In the genomic region with DNA sequence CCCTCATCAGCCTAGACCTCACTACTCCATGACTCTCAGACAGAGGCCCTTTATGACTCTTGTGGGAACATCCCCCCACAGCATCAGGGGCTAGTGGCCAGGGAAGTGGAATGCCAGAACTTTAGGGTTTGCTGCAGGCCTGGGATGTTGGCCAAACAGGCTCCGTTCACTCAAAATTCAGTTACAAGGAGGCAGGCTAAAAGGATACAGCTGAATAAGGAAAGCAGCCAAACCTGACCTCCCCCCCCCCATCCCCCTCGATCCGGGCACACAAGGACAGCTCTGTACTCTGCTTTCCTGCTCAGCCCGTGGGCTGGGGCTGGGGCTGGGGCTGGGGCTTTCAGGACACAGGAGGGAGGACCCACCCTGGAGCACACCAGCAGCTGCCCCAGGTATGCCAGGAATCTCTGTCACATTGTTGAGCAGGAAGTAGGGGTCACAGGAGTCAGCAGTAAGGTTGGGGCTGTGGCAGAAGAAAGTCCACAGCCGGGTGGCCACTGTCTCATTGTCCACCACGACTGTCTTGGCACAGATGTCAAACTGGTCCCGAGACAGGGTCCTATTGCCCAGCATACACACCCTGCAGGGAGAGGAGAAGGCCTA, we compare ENCODE assay signal across 9 mouse cellular contexts. TPM values are rescaled to one million over a fixed set of nuclear protein-coding genes. Genes with fewer than 3 reads are reported as not detected.
DNase-seq lines count a peak whose midpoint lies in the region; ATAC-seq and TF ChIP-seq lines count a peak whose summit lies in the region.
"Had no signal": no experiment of that assay in that cellular context is flagged by ENCODE, and none has a peak within 500 bp of the region (broad histone marks: within the 10 kb centered on the region; RNA-seq: fewer than 3 reads in every experiment).

No protein-coding gene starts in this region.

- no peak for TF ChIP-seq CTCF in left cerebral cortex, adult 2 months (IDR thresholded peaks at IDR 0.05)
- TF ChIP-seq CTCF in liver, postnatal 0 days (IDR thresholded peaks at IDR 0.05; ENCODE audit: low read depth), result no peak

- intact Hi-C loops in left cerebral cortex, adult 2 months (cut with DNase I), result no loop called here
- intact Hi-C loops in left cerebral cortex, postnatal 36 days (cut with DNase I), result no loop called here

- H3K27me3 ChIP-seq in heart, embryonic 12.5 days (replicated peaks), result no peaks in the 10 kb centered on the region
- H3K27me3 ChIP-seq in stomach, embryonic 14.5 days (ENCODE audit: control insufficient read depth, insufficient read depth, low read length), result no peaks in the 10 kb centered on the region
- H3K27me3 ChIP-seq in liver, postnatal 0 days (ENCODE audit: insufficient read depth, low read length), result no peaks in the 10 kb centered on the region

- H3K9me3 ChIP-seq in heart, embryonic 12.5 days (replicated peaks), result no peaks in the 10 kb centered on the region
- no peaks in the 10 kb centered on the region for H3K9me3 ChIP-seq in stomach, embryonic 14.5 days (ENCODE audit: control insufficient read depth, low read depth, low read length)
- H3K9me3 ChIP-seq in liver, postnatal 0 days (ENCODE audit: low read length), result no peaks in the 10 kb centered on the region

- WGBS in heart, embryonic 12.5 days, result 38% methylated on average over 7 of the region's 7 CpGs
- WGBS in stomach, embryonic 14.5 days, result 41% methylated on average over 7 of the region's 7 CpGs
- whole genome bisulfite sequencing in liver, postnatal 0 days (ENCODE audit: insufficient replicate concordance), result 77% methylated on average over 7 of the region's 7 CpGs

- peaks cover 90% of the 10 kb centered on the region for H3K36me3 ChIP-seq in heart, embryonic 12.5 days
- peaks cover 80% of the 10 kb centered on the region for H3K36me3 ChIP-seq in stomach, embryonic 14.5 days (ENCODE audit: control insufficient read depth, insufficient read depth, low read length)
- peaks cover 36% of the 10 kb centered on the region for H3K36me3 ChIP-seq in liver, postnatal 0 days (replicated peaks; ENCODE audit: insufficient read depth, low read length)

- H3K4me2 ChIP-seq in heart, embryonic 12.5 days, result no peak overlapping the region
- no peak overlapping the region for H3K4me2 ChIP-seq in stomach, embryonic 14.5 days (replicated peaks; ENCODE audit: low read depth, low read length)
- no peak overlapping the region for H3K4me2 ChIP-seq in liver, postnatal 0 days (ENCODE audit: low read depth, low read length)

- 0 out of 2 replicates have a peak overlapping the region, but pooled peaks have one; percentile 15 for H3K9ac ChIP-seq in heart, embryonic 12.5 days
- no peak overlapping the region for H3K9ac ChIP-seq in stomach, embryonic 14.5 days (replicated peaks; ENCODE audit: low read depth, low read length)
- no peak overlapping the region for H3K9ac ChIP-seq in liver, postnatal 0 days (replicated peaks)

- no peak for ATAC-seq in heart, embryonic 12.5 days (ENCODE audit: insufficient number of reproducible peaks, low FRiP score)
- ATAC-seq in stomach, embryonic 14.5 days (ENCODE audit: insufficient number of reproducible peaks, insufficient read depth, low FRiP score, low read depth), result no peak; the same call in 1 of the 2 replicates
- ATAC-seq in liver, postnatal 0 days, result no peak

- TF ChIP-seq EP300 in liver, postnatal 0 days (IDR thresholded peaks at IDR 0.05; ENCODE audit: low read depth), result no peak

- DNase-seq in left cerebral cortex, adult 2 months (ENCODE audit: extremely low spot score in 1 of 2, low spot score in 2 of 2), result peak in 1 of 2 experiments; percentile 51
- no peak for DNase-seq in left cerebral cortex, postnatal 36 days (ENCODE audit: low spot score in 2 of 2)
- DNase-seq in embryo, embryonic 9.5 days (ENCODE audit: extremely low spot score), result peak; percentile 19
- peak; percentile 72 for DNase-seq in kidney, postnatal 14 days
- DNase-seq in c-Kit-positive CD71-positive TER-119-positive erythroid progenitor cells, embryonic 14.5 days (ENCODE audit: low spot score), result no peak
- no peak for DNase-seq in liver, postnatal 0 days

- peak overlapping the region; percentile 78 for H3K27ac ChIP-seq in left cerebral cortex, adult 2 months
- peak overlapping the region; percentile 68 for H3K27ac ChIP-seq in heart, embryonic 12.5 days (ENCODE audit: poor library complexity, severe bottlenecking)
- peak overlapping the region; percentile 39; the same call in 1 of the 2 replicates for H3K27ac ChIP-seq in stomach, embryonic 14.5 days (ENCODE audit: low read length)
- H3K27ac ChIP-seq in liver, postnatal 0 days (ENCODE audit: low read depth), result no peak overlapping the region

- peaks cover 37% of the 10 kb centered on the region for H3K4me1 ChIP-seq in heart, embryonic 12.5 days (replicated peaks)
- H3K4me1 ChIP-seq in stomach, embryonic 14.5 days (ENCODE audit: control insufficient read depth, insufficient read depth, low read length), result no peaks in the 10 kb centered on the region
- 0 out of 2 replicates have a peak, but pooled peaks cover 6% of the 10 kb centered on the region for H3K4me1 ChIP-seq in liver, postnatal 0 days (ENCODE audit: insufficient read depth)

- H3K4me3 ChIP-seq in left cerebral cortex, adult 2 months, result no peak overlapping the region
- H3K4me3 ChIP-seq in heart, embryonic 12.5 days, result no peak overlapping the region
- H3K4me3 ChIP-seq in stomach, embryonic 14.5 days (ENCODE audit: low read depth, low read length), result no peak overlapping the region
- H3K4me3 ChIP-seq in liver, postnatal 0 days (ENCODE audit: low read depth, low read length), result no peak overlapping the region

RNA-seq across cellular contexts. Expression of gene Lcat, which starts 8.0 kb away (rescaled TPM):
- 10 to 100 TPM; 25.3 to 25.8 TPM for total RNA-seq in left cerebral cortex, adult 2 months (2021)
- total RNA-seq in left cerebral cortex, postnatal 36 days (2021), result 10 to 100 TPM; 26.7 to 29.0 TPM
- 2.0 and 2.3 TPM in 2 replicates for polyA plus RNA-seq in heart, embryonic 12.5 days (2016; fragmentation: Nextera tagmentation; extraction: Ambion mirVana)
- polyA plus RNA-seq in stomach, embryonic 14.5 days (2014; fragmentation: Nextera tagmentation; extraction: Ambion mirVana), result 1.6 and 2.1 TPM in 2 replicates
- polyA plus RNA-seq in liver, postnatal 0 days (2015; fragmentation: Nextera tagmentation; extraction: Ambion mirVana), result 322 and 346 TPM in 2 replicates

RNA-seq across cellular contexts. Expression of gene Psmb10, which starts 12.9 kb away (rescaled TPM):
- 10 to 100 TPM; 90.3 to 91.9 TPM for total RNA-seq in left cerebral cortex, adult 2 months (2021)
- 100 to 1,000 TPM in 1 of 2 experiments, 10 to 100 TPM in 1; 80.6 to 117 TPM for total RNA-seq in left cerebral cortex, postnatal 36 days (2021)
- polyA plus RNA-seq in heart, embryonic 12.5 days (2016; fragmentation: Nextera tagmentation; extraction: Ambion mirVana), result 45.2 and 49.1 TPM in 2 replicates
- 40.0 and 42.6 TPM in 2 replicates for polyA plus RNA-seq in stomach, embryonic 14.5 days (2014; fragmentation: Nextera tagmentation; extraction: Ambion mirVana)
- 57.1 and 62.0 TPM in 2 replicates for polyA plus RNA-seq in liver, postnatal 0 days (2015; fragmentation: Nextera tagmentation; extraction: Ambion mirVana)

RNA-seq across cellular contexts. Expression of gene Slc12a4, which starts 14.7 kb away (rescaled TPM):
- 10 to 100 TPM; 18.2 to 19.8 TPM for total RNA-seq in left cerebral cortex, adult 2 months (2021)
- total RNA-seq in left cerebral cortex, postnatal 36 days (2021), result 10 to 100 TPM; 18.6 to 20.0 TPM
- polyA plus RNA-seq in heart, embryonic 12.5 days (2016; fragmentation: Nextera tagmentation; extraction: Ambion mirVana), result 57.5 and 58.3 TPM in 2 replicates
- 38.1 and 39.3 TPM in 2 replicates for polyA plus RNA-seq in stomach, embryonic 14.5 days (2014; fragmentation: Nextera tagmentation; extraction: Ambion mirVana)
- 5.1 and 5.2 TPM in 2 replicates for polyA plus RNA-seq in liver, postnatal 0 days (2015; fragmentation: Nextera tagmentation; extraction: Ambion mirVana)

RNA-seq across cellular contexts. Expression of gene Ctrl, which starts 17.5 kb away (rescaled TPM):
- 1 to 10 TPM; 1.5 to 2.6 TPM for total RNA-seq in left cerebral cortex, adult 2 months (2021)
- 1 to 10 TPM in 1 of 2 experiments, under 1 TPM in 1; 0.79 to 1.9 TPM for total RNA-seq in left cerebral cortex, postnatal 36 days (2021)
- polyA plus RNA-seq in heart, embryonic 12.5 days (2016; fragmentation: Nextera tagmentation; extraction: Ambion mirVana), result 0.73 and 1.1 TPM in 2 replicates
- 0.67 and 0.98 TPM in 2 replicates for polyA plus RNA-seq in stomach, embryonic 14.5 days (2014; fragmentation: Nextera tagmentation; extraction: Ambion mirVana)
- 0.16 and 0.31 TPM in 2 replicates for polyA plus RNA-seq in liver, postnatal 0 days (2015; fragmentation: Nextera tagmentation; extraction: Ambion mirVana)

RNA-seq across cellular contexts. Expression of gene Dpep3, which starts 28.1 kb away (rescaled TPM):
- total RNA-seq in left cerebral cortex, adult 2 months (2021), result not detected
- not detected for total RNA-seq in left cerebral cortex, postnatal 36 days (2021)
- polyA plus RNA-seq in heart, embryonic 12.5 days (2016; fragmentation: Nextera tagmentation; extraction: Ambion mirVana), result not detected in 2 replicates
- not detected in 2 replicates for polyA plus RNA-seq in stomach, embryonic 14.5 days (2014; fragmentation: Nextera tagmentation; extraction: Ambion mirVana)
- polyA plus RNA-seq in liver, postnatal 0 days (2015; fragmentation: Nextera tagmentation; extraction: Ambion mirVana), result not detected in 2 replicates
- total RNA-seq: gastrocnemius, postnatal 4 days had no signal

Comparison
In these comparisons a context has a peak if more than half of its experiments do, and no peak if none do; other contexts are left out.
1. DNase-seq: peak in embryo, embryonic 9.5 days (single experiment) and kidney, postnatal 14 days (single experiment); none in left cerebral cortex, postnatal 36 days (0 of 2), c-Kit-positive CD71-positive TER-119-positive erythroid progenitor cells, embryonic 14.5 days (single experiment) and liver, postnatal 0 days (single experiment).
2. RNA of gene Lcat, which starts 8.0 kb away (polyA plus RNA-seq): 322 to 346 TPM in liver, postnatal 0 days; 2.0 to 2.3 TPM in heart, embryonic 12.5 days and 1.6 to 2.1 TPM in stomach, embryonic 14.5 days; every median in the first group is over 10 times any median in the second.